Mouse (Mus musculus): ENCODE measurements around the gene Pak6.

DNA sequence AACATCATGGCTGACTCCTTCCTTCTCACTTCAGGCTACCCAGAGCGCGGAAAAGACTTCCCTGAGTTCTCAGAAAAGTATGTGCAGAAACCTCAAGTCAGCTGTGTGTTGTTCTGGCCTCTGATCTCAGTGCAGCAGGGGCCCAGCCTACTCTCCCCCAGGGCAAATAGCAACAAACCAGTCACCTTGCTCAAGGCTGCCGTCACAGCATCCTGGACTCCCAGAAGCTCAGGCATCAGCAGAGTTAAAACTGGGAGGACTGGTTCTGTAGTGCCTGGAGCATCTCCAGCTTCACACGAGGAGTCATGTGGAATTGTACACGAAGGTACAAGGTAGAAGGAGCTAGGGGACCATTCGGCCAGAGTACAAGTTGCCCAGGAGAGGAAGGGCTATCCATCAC, 6.1 kb downstream of the Pak6 start:
- TF ChIP-seq POLR2A (IDR thresholded peaks at IDR 0.05; ENCODE audit: insufficient read depth, low read length) (no peak), CTCF (IDR thresholded peaks at IDR 0.05; ENCODE audit: low read depth, low read length) (no peak)

All from ES-Bruce4 (cell line).